Mouse (Mus musculus) bone marrow, adult 2 months (tissue): Measurements from ENCODE around the gene Slc5a2.

ENCODE experiments used
- CTCF ChIP-seq: fragments of 200-500 bp; IDR thresholded peaks from 2 replicates; pipeline ENCODE4 v1.5.1; 2011; ENCODE audit warnings: low read length, control low read depth; ENCODE audit not compliant: control insufficient read depth, insufficient read depth
- POLR2A ChIP-seq: fragments of 200-500 bp; IDR thresholded peaks from 2 replicates; pipeline ENCODE4 v1.6.1; 2011; ENCODE audit warnings: low read depth, mild to moderate bottlenecking, control low read depth, low read length, borderline replicate concordance; ENCODE audit not compliant: control insufficient read depth

DNA sequence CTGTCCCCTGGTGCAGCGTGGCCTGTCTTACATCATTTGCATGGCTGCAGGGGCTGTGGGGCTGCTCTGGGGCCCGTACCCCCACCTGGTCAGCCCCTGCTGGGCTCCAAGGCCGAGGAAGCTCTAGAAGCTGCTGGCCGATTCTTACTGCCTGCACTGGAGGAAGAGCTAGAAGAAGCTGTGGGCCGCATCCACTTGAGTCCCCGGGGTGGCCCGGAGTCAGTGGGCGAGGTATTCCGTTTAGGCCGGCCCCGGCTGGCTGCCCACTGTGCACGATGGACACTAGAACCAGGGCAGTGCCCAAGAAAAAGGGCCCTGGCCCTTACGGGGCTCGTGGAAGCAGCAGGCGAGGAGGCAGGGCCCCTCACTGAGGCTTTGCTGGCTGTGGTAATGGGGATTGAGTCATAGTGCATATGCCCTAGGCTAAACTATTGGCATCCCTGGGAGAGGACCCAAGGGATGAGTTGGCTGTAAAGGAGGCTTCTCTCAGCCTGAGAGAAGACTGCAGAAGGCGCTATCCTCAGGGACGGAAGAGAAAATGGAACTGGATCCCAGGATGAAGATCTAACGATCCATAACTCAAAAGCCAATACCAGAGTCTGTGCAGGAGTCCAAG is 20.9 kb upstream of the Slc5a2 start:
- TF ChIP-seq CTCF (no peak), POLR2A (no peak)
